Mouse (Mus musculus) CD4-positive, CD25-positive, alpha-beta regulatory T cell (primary cell): Measurements from ENCODE around the gene Gli3. TPM values are rescaled to one million over a fixed set of nuclear protein-coding genes. Genes with fewer than 3 reads are reported as not detected.

Source experiments
- polyA plus RNA-seq: library from polyadenylated mRNA; unstranded; fragments of 100-300 nt; shearing (Covaris generic); gene quantifications from one replicate; pipeline ENCODE4 v1.2.1, GENCODE M21; 2017

Gli3 gene
- 0.08 TPM for polyA plus RNA-seq

GRCm38 (mm10) chr13:15462830-15463491, at the start of gene Gli3:
Gene Gli3 (plus strand): TSS chr13:15463235.

